Mouse (Mus musculus): ENCODE data around the gene Zbtb20.
"Not testable (repeated sequence)": the region's sequence is repeated elsewhere in the genome, so short reads cannot be mapped to it uniquely, and the experiment has no call there.

Gene Zbtb20

DNA sequence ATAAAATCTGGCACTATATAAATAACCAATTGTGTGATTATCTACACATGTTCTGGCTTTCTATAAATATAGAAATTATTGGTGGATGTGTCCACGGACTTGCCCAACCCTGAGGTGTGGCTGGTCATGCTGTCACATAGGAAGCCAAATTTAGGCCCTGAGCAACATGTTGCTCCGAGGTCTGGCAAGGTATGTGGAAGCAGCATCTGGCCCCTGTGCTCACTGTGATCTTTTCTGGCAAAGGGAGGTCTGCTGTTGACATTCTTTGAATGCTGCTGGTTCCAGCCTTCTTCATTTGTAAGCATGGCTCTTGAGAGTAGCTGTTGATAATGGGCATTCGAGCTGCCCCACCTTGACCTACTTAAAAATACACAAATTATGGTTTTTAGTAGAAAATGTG is 35.0 kb downstream of the Zbtb20 start:
- DNase-seq (ENCODE audit: low spot score) = no peak

DNA sequence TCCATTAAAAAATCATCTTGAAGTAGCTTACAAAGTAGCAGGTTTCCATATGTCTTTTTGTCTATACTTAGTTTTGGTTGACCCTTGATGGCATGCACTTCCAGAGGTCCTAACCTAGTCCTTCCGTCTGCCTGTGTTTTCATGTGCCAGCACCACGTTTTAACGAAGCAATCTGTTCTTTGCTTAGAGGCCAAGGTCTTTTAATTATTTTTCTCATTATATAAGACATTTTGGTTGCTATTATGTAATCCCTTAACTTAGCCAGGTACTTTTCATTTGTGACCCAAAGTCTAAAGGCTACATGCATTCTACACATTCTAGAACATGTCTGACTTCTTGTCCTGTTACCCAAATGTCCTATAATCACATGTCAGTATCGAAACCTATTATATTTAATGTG is 35.6 kb downstream of the Zbtb20 start:
- DNase-seq (ENCODE audit: low spot score) = no peak

GRCm38 (mm10) chr16:42911815-42912214 is 36.1 kb downstream of the Zbtb20 start:
- no peak for DNase-seq (ENCODE audit: low spot score)

GRCm38 (mm10) chr16:42913291-42913690 is 37.6 kb downstream of the Zbtb20 start:
- no peak for DNase-seq (ENCODE audit: low spot score)

DNA sequence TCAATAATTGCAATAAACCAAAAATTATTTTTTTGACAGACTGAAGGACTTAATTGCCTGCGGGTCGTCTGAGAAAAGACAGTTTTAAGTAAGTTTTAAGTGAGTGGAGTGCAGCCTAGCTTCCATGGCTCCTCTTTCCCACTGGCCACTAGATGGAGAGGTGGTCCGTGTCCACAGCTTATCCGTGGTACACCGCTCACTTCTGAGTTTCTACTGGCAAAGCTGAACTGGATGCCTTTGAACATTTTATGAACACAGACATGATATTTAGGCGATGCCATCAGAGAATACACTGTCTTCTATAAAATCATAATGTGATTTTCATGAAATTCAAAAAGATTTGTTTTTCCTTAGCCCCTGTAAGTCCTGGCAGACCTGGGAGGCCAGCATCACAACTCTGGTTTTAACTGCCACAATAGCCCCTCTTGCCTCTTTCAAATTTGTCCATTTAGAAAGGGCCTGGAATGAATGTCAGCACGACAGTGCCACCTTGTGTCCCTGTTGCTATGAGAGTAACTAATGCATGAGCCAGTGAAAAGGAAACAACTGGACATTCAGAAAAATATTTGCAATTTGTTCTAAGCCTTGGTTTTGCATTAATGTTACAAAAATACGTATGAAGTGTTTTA is 38.9 kb downstream of the Zbtb20 start:
- peak; percentile 8 for DNase-seq (ENCODE audit: low spot score)

- no peak for DNase-seq (ENCODE audit: low spot score)
Observed at GRCm38 (mm10) chr16:42919992-42920760, 44.5 kb downstream of the Zbtb20 start.

DNA sequence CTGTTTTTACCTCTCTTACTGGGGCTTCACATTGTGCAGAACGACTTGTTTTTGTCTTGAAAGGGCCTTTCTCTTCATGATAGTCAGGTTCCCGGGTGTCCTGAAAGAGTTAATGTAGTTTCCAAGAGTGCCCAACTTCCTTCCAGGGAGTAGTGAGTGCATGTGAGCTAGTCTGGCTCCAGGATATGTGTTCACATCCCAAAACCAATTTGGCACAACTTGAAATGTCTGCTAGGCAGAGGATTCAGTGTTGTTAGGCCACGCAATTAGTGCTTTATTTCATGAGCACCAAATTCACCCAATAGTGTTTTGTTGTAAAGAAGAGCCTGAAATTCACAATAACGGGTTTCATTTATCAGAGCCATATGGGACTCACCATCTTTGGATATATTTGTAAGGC is 45.8 kb downstream of the Zbtb20 start:
- no peak for DNase-seq (ENCODE audit: low spot score)

DNA sequence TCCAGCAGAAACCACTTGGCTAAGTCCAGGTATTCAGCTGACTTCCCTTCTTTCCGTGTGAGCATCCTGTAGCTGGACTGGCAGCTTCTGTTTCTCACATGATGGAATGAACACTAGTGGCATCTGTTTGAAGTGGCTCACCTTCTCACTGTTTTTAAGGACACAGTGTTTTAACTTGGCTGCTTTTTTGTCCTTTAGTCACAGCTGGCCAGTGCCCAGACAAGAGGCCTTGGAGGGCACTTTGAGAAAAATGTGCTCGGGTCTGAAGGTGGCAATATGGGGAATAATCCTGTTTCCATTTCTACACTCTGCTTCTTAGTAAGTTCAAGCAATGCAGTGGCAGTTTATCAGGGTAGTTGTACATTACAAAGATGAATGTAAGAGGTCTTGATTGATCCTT is 62.5 kb downstream of the Zbtb20 start:
- DNase-seq (ENCODE audit: low spot score) = no peak

DNA sequence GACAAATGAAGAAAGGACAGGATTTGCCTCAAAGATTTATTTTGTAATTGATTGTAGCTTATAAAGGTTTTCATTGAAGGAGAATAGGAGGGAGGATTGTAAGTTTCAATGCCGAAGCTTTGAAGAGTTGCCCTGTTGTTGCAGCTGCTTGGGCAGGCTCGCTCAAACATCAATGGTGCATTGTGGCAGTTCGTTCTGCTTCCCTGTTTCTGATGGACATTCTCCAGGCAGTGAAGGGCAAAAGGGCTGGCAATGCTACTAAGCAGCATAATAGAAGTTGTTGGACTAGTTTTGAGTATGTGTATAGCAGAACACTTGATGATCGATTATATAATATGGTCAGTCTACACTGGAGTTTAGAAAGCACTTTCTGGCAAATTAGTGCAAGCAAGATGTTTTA is 71.3 kb downstream of the Zbtb20 start:
- no peak for DNase-seq (ENCODE audit: low spot score)

DNA sequence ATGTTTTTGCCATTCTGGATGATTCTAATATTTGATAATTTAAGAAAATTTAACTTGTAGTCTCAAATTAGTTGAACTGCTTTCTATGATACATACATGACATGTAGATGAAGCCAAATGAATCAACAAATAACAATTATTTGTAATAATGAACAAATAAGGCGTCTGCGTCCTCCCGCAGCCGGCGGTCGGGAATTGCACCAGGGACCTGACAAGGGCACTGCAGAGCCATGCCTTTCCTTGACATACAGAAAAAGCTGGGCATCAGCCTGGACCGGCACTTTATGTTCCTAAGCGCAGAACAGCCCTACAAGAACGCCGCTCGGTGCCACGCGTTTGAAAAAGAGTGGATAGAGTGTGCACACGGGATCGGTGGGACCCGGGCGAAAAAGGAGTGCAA is 79.7 kb downstream of the Zbtb20 start:
- not testable (repeated sequence) for DNase-seq (ENCODE audit: low spot score)

- no peak for DNase-seq (ENCODE audit: low spot score)
Observed at GRCm38 (mm10) chr16:42972872-42973271, 97.2 kb downstream of the Zbtb20 start.

DNA sequence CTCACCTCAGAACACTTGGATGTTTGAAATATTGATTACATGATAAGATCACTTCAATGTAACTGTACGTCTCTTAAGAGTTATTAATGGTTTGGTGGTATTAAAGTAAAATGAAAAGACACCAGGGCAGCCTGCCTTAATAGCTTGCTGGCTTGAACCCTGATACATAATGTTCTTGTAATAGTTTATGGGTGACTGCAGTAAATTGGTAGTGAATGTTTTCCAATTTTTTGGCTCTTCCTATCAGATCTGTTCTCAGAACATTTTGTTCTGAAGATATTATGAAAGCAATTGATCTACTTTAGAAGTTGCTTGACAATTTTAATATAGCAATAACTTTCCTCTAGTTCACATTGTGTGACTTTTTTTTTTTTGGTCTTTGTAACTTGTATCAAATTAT is 123.2 kb downstream of the Zbtb20 start:
- no peak for DNase-seq (ENCODE audit: low spot score)

- no peak for DNase-seq (ENCODE audit: low spot score)
Observed at GRCm38 (mm10) chr16:43026351-43026750, 150.7 kb downstream of the Zbtb20 start.

GRCm38 (mm10) chr16:43029243-43029642 is 153.6 kb downstream of the Zbtb20 start:
- DNase-seq (ENCODE audit: low spot score) = no peak

GRCm38 (mm10) chr16:43035709-43036108 is 160.0 kb downstream of the Zbtb20 start:
- DNase-seq (ENCODE audit: low spot score) = no peak

DNA sequence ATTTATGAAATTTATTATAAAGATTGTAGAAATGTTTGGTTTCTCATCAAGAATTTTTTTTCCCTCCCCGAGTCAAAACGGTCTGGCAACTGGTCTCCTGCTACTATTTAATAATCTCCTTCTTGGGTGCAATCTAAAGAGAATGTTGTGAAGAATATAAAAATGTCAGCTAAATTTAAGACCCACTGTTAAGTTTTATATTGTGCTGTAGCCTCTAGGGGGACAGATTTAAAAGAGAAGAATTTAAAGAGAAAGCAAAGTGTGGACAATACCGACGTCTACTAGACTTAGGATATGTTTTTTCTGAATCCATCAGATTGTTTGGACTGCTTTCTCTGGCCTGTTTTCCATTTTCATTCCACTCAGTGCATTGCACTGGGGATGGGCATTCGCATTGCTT is 160.8 kb downstream of the Zbtb20 start:
- DNase-seq (ENCODE audit: low spot score) = no peak

DNA sequence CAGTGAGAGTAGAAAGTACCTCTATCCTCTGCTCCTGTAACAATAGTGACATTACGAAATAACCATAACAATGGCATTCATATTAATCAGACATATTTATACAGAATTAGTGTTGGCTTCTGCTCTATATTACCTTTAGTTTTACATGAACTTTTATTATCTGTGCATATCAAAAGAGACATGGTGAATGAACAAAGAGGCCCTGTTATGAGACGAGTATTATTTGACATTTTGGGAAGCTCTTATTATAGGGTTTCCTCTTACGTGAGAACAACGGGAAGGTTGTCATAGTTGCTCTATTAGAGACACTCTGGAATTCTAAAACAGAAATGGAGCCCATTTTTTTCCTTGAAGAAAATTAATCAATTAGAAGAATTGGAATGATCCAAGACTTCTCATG is 161.6 kb downstream of the Zbtb20 start:
- DNase-seq (ENCODE audit: low spot score) = no peak

- DNase-seq (ENCODE audit: low spot score) = no peak
Observed at GRCm38 (mm10) chr16:43045611-43046010, 169.9 kb downstream of the Zbtb20 start.

DNA sequence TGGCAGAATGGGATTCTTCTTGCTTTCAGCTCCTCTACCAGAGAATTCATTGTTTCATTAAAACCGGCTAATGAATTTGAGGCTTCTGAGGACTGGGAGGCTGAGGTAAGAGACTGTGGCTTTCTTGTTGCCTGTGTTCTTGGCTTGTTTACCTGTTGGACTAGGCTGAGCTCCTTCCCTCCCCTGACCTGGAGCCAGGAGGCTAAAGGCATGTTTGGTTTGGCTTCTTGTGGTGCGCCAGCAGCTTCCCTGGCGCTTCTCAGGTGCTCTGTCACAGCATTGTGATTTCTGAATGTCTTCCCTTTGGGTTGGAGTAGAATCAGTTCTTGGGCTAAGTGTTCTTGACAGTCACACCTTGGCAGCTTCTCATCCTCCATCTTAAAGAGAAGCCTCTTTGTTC is 171.0 kb downstream of the Zbtb20 start:
- no peak for DNase-seq (ENCODE audit: low spot score)

- no peak for DNase-seq (ENCODE audit: low spot score)
Observed at GRCm38 (mm10) chr16:43069666-43070295, 194.1 kb downstream of the Zbtb20 start.

DNA sequence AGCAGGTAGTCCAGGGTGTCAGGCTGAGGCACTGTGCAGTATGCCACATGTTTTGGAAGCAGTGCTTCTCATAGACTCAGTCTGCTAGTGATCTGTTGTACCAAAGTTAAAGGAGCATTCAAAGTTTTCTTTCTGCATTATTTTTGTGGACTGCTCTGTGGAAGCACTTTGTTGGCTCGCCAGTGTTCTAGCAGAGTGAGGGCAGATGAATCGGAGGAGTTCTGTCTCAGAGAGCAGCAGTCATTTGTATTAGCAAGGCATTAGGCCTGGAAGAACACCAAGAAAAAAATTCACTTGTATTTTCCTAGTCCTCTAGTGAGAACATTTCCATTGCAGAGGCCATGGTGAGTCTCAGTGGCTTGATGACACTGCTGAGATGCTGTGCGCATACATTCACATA is 196.2 kb downstream of the Zbtb20 start:
- no peak for DNase-seq (ENCODE audit: low spot score)

DNA sequence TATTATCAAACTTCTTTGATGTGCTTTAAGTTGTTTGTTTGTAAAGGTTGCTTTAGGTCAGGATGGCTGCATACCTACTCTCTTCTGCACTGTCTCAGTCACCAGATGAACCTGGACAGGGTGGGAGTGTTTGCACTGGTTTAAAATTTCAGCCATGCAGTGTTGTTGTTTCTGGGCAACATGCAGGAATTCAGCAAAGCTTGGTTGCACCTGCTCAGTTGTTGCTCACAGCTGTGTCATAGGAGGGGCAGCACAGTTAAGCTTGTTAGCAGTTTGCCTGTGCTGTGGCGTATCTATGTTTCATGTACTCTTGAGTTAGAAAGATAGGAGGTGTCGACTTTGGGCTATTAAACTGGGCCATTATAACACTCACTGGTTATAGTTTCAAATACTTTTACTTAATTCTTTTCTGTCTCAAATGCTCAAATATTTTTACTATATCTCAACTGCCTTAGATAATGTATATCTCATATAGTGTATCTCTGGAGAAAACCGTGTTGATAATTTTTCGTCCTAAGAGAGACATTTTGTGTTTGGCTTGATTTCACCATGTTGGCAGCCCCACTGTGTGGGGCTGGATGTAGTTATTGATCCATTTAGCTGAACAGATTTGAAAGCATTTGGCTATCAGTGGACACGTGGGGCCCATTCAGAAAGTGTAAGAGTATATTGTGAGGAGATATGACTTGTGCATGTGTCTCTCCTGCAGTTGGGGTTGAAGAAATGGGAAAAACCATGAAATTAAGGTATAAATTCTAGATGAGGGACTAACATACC is 197.3 kb downstream of the Zbtb20 start:
- DNase-seq (ENCODE audit: low spot score) = no peak

GRCm38 (mm10) chr16:43080403-43080802 is 204.7 kb downstream of the Zbtb20 start:
- DNase-seq (ENCODE audit: low spot score) = no peak

Data from c-Kit-positive CD71-positive TER-119-positive erythroid progenitor cells, embryonic 14.5 days (primary cell).